Mouse (Mus musculus): Measurements from ENCODE around the gene Iffo1. TPM values are rescaled to one million over a fixed set of nuclear protein-coding genes. Genes with fewer than 3 reads are reported as not detected.

Iffo1 gene
- total and polyA plus RNA-seq, 3 experiments, result 96.1 to 96.9 TPM; not detected in 1

DNA sequence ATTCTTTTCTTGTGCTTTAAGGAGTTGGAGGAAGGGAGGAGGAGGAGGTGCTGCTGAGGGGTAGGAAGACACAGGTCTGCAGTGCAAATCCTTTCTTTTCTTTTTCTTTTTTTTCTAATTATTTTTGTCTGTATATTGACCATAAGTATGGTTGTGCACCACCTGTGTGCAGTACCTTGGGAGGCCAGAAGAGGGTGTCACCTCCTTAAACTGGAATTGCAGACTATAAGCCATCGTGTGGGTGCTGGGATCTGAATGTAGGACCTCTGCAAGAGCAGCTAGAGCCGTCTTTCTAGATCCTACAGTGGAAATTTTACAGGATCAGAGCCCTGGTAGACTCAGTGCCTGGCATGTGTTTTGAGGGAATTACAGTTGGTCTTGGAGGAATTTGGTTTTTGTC, 37.3 kb upstream of the Iffo1 start:
- peak; percentile 57 for DNase-seq (ENCODE audit: low read depth, low spot score)
- no peaks in the 10 kb centered on the region for H3K9me3 ChIP-seq (replicated peaks; ENCODE audit: insufficient read depth, low read length)
- no peaks in the 10 kb centered on the region for H3K27me3 ChIP-seq (ENCODE audit: control insufficient read depth in 1 of 2, insufficient read depth in 2 of 2, low read length in 2 of 2)
- H3K4me3 ChIP-seq (ENCODE audit: control insufficient read depth in 1 of 2, insufficient read depth in 1 of 2, low read depth in 2 of 2, low read length in 2 of 2), result no peak overlapping the region
- H3K9ac ChIP-seq (ENCODE audit: control insufficient read depth, low read depth, low read length, poor library complexity, severe bottlenecking), result no peak overlapping the region
- peaks cover 2 to 13% of the 10 kb centered on the region in 2 experiments; a peak in 3 of 4 replicates for H3K4me1 ChIP-seq (ENCODE audit: control insufficient read depth in 1 of 2, insufficient read depth in 2 of 2, low read length in 2 of 2)
- no peak overlapping the region for H3K27ac ChIP-seq (ENCODE audit: control insufficient read depth, low read depth, low read length)
- 0 out of 2 replicates have a peak, but pooled peaks have one; percentile 16 for TF ChIP-seq SMC3 (IDR thresholded peaks at IDR 0.05; ENCODE audit: low read depth, low read length)
- no peak for TF ChIP-seq NRF1 (IDR thresholded peaks at IDR 0.05; ENCODE audit: insufficient read depth, low read depth, low read length, poor library complexity, severe bottlenecking)
- peak; percentile 0; the same call in 1 of the 2 replicates for TF ChIP-seq RAD21 (IDR thresholded peaks at IDR 0.05; ENCODE audit: low read depth, low read length)
- no peak for TF ChIP-seq ZNF384 (IDR thresholded peaks at IDR 0.05; ENCODE audit: low read depth, low read length)
- TF ChIP-seq CTCF (IDR thresholded peaks at IDR 0.05 in 2 of 3, conservative IDR thresholded peaks at IDR 0.05 in 1 of 3; ENCODE audit: control insufficient read depth in 1 of 3, insufficient read depth in 1 of 3, low read depth in 2 of 3, low read length in 3 of 3, poor library complexity in 1 of 3, severe bottlenecking in 1 of 3), result peak; percentile 13 to 44 (median 39); a peak in 5 of 6 replicates
- H3K79me2 ChIP-seq (ENCODE audit: control insufficient read depth, insufficient read depth, low read length, poor library complexity), result no peaks in the 10 kb centered on the region
- peaks cover 14 to 49% of the 10 kb centered on the region in 2 experiments for H3K36me3 ChIP-seq (ENCODE audit: control insufficient read depth in 1 of 2, insufficient read depth in 2 of 2, low read length in 2 of 2)

DNA sequence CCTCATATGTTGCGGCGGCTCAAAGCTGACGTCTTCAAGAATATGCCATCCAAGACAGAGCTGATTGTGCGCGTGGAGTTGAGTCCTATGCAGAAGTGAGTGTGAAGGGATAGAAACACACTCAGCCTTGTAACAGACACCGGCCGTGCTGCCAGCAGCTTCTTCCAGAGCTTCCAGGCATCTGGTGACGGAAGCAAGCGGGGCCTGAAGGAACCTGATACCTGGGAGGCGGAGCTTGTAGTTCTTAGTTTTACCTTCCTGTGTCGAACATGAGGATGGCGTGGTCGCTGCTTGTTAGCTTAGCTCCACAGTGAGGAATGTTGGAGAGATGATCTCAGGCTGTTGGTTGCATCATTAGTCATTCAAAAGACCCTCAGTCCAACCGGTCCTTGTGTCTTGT, 35.7 kb upstream of the Iffo1 start:
- DNase-seq (ENCODE audit: low read depth, low spot score), result no peak

DNA sequence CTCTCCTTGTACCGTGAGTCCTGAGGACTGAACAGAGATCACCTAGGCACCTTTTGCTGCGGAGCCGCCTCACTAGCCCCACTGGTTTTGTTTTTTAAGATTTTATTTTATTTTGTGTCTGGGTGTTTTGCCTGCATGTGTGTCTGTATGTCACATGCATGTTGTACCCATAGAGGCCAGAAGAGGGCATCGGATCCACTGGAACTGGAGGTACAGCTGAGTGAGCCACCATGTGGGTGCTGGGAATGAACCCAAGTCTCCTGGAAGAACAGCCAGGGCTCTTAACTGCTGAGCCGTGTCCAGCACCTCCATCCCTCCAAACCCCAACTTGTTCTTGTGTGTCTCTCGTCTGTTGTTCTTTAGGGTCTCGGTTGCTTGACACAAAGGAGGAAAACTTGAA, 34.1 kb upstream of the Iffo1 start:
- no peak overlapping the region for H3K27ac ChIP-seq (ENCODE audit: control insufficient read depth, low read depth, low read length)
- no peaks in the 10 kb centered on the region for H3K4me1 ChIP-seq (ENCODE audit: control insufficient read depth in 1 of 2, insufficient read depth in 2 of 2, low read length in 2 of 2)
- H3K9ac ChIP-seq (ENCODE audit: control insufficient read depth, low read depth, low read length, poor library complexity, severe bottlenecking), result no peak overlapping the region
- DNase-seq (ENCODE audit: low read depth, low spot score), result peak; percentile 79
- TF ChIP-seq TBP (IDR thresholded peaks at IDR 0.05; ENCODE audit: low read depth, low read length), result no peak
- TF ChIP-seq GABPA (IDR thresholded peaks at IDR 0.05; ENCODE audit: low read depth, low read length), result no peak
- peak; percentile 65 for TF ChIP-seq SMC3 (IDR thresholded peaks at IDR 0.05; ENCODE audit: low read depth, low read length)
- 0 out of 2 replicates have a peak, but pooled peaks have one; percentile 15 for TF ChIP-seq ETS1 (IDR thresholded peaks at IDR 0.05; ENCODE audit: low read depth, low read length)
- TF ChIP-seq MYC (IDR thresholded peaks at IDR 0.05; ENCODE audit: low read depth, low read length), result peak; percentile 78
- no peak for TF ChIP-seq USF2 (IDR thresholded peaks at IDR 0.05; ENCODE audit: borderline replicate concordance in 1 of 2, insufficient read depth in 1 of 2, low read depth in 1 of 2, low read length in 2 of 2)
- no peak for TF ChIP-seq TAL1 (IDR thresholded peaks at IDR 0.05; ENCODE audit: low read length)
- no peak for TF ChIP-seq MYB (IDR thresholded peaks at IDR 0.05; ENCODE audit: low read depth, low read length)
- peak; percentile 35 for TF ChIP-seq RAD21 (IDR thresholded peaks at IDR 0.05; ENCODE audit: low read depth, low read length)
- TF ChIP-seq MAX (IDR thresholded peaks at IDR 0.05; ENCODE audit: low read length), result no peak
- TF ChIP-seq CTCF (IDR thresholded peaks at IDR 0.05 in 2 of 3, conservative IDR thresholded peaks at IDR 0.05 in 1 of 3; ENCODE audit: control insufficient read depth in 1 of 3, insufficient read depth in 1 of 3, low read depth in 2 of 3, low read length in 3 of 3, poor library complexity in 1 of 3, severe bottlenecking in 1 of 3), result peak; percentile 62 to 70 (median 69)
- no peak for TF ChIP-seq ZNF384 (IDR thresholded peaks at IDR 0.05; ENCODE audit: low read depth, low read length)
- H3K79me2 ChIP-seq (ENCODE audit: control insufficient read depth, insufficient read depth, low read length, poor library complexity), result no peaks in the 10 kb centered on the region
- H3K4me3 ChIP-seq (ENCODE audit: control insufficient read depth in 1 of 2, insufficient read depth in 1 of 2, low read depth in 2 of 2, low read length in 2 of 2), result no peak overlapping the region
- H3K9me3 ChIP-seq (replicated peaks; ENCODE audit: insufficient read depth, low read length), result no peaks in the 10 kb centered on the region
- no peaks in the 10 kb centered on the region for H3K27me3 ChIP-seq (ENCODE audit: control insufficient read depth in 1 of 2, insufficient read depth in 2 of 2, low read length in 2 of 2)
- peaks cover 0 to 54% of the 10 kb centered on the region in 2 experiments; a peak in 2 of 4 replicates for H3K36me3 ChIP-seq (ENCODE audit: control insufficient read depth in 1 of 2, insufficient read depth in 2 of 2, low read length in 2 of 2)

More for the DNA sequence above, 35.7 kb upstream of the Iffo1 start:
- Histone ChIP-seq H3K4me3 (ENCODE audit: control insufficient read depth in 1 of 2, insufficient read depth in 1 of 2, low read depth in 2 of 2, low read length in 2 of 2) (no peak overlapping the region), H3K9ac (ENCODE audit: control insufficient read depth, low read depth, low read length, poor library complexity, severe bottlenecking) (no peak overlapping the region), H3K36me3 (ENCODE audit: control insufficient read depth in 1 of 2, insufficient read depth in 2 of 2, low read length in 2 of 2) (peaks cover 3 to 51% of the 10 kb centered on the region in 2 experiments; a peak in 3 of 4 replicates), H3K27ac (ENCODE audit: control insufficient read depth, low read depth, low read length) (no peak overlapping the region), H3K27me3 (ENCODE audit: control insufficient read depth in 1 of 2, insufficient read depth in 2 of 2, low read length in 2 of 2) (no peaks in the 10 kb centered on the region), H3K79me2 (ENCODE audit: control insufficient read depth, insufficient read depth, low read length, poor library complexity) (no peaks in the 10 kb centered on the region), H3K4me1 (ENCODE audit: control insufficient read depth in 1 of 2, insufficient read depth in 2 of 2, low read length in 2 of 2) (peaks cover 0 to 5% of the 10 kb centered on the region in 2 experiments; a peak in 2 of 4 replicates), H3K9me3 (replicated peaks; ENCODE audit: insufficient read depth, low read length) (no peaks in the 10 kb centered on the region)
- TF ChIP-seq POLR2AphosphoS2 (IDR thresholded peaks at IDR 0.05; ENCODE audit: low read length) (no peak), USF2 (IDR thresholded peaks at IDR 0.05; ENCODE audit: borderline replicate concordance in 1 of 2, insufficient read depth in 1 of 2, low read depth in 1 of 2, low read length in 2 of 2) (no peak), POLR2AphosphoS5 (IDR thresholded peaks at IDR 0.05; ENCODE audit: borderline replicate concordance, low read depth, low read length) (no peak), UBTF (IDR thresholded peaks at IDR 0.05; ENCODE audit: borderline replicate concordance, insufficient read depth, low read depth, low read length) (no peak), TBP (IDR thresholded peaks at IDR 0.05; ENCODE audit: low read depth, low read length) (no peak), MYB (IDR thresholded peaks at IDR 0.05; ENCODE audit: low read depth, low read length) (no peak), SIN3A (IDR thresholded peaks at IDR 0.05; ENCODE audit: low read length) (no peak), GATA1 (IDR thresholded peaks at IDR 0.05; ENCODE audit: low read depth, low read length) (no peak), E2F4 (IDR thresholded peaks at IDR 0.05; ENCODE audit: borderline replicate concordance, low read depth, low read length) (no peak), POLR2A (IDR thresholded peaks at IDR 0.05; ENCODE audit: control insufficient read depth in 1 of 2, insufficient read depth in 1 of 2, low read depth in 1 of 2, low read length in 2 of 2, poor library complexity in 1 of 2) (no peak), GABPA (IDR thresholded peaks at IDR 0.05; ENCODE audit: low read depth, low read length) (no peak), BHLHE40 (IDR thresholded peaks at IDR 0.05; ENCODE audit: borderline replicate concordance, low read depth, low read length) (no peak), TAL1 (IDR thresholded peaks at IDR 0.05; ENCODE audit: low read length) (no peak), MAFK (IDR thresholded peaks at IDR 0.05; ENCODE audit: borderline replicate concordance, low read depth, low read length) (no peak), RCOR1 (IDR thresholded peaks at IDR 0.05; ENCODE audit: low read depth, low read length) (no peak), JUND (IDR thresholded peaks at IDR 0.05; ENCODE audit: low read depth, low read length) (no peak), CHD2 (IDR thresholded peaks at IDR 0.05; ENCODE audit: low read length) (no peak)

All from MEL (cell line).